Mouse (Mus musculus): ENCODE measurements around the gene Dnajb11. TPM values are rescaled to one million over a fixed set of nuclear protein-coding genes. Genes with fewer than 3 reads are reported as not detected.

Gene Dnajb11
- 21.0 and 35.3 TPM in 2 replicates for polyA plus RNA-seq (2012; rRNA removed)

- peak; percentile 92 for DNase-seq (ENCODE audit: low read depth)
These were observed at the start of gene Dnajb11, which contains the start of gene Tbccd1 for GRCm38 (mm10) chr16:22857431-22858113. TSS of gene Dnajb11 (plus strand) at chr16:22857845. TSS of gene Tbccd1 (minus strand) at chr16:22857669.

- no peak for DNase-seq (ENCODE audit: low read depth)
These were observed 46.2 kb upstream of the Dnajb11 start, which contains the start of gene Crygs for GRCm38 (mm10) chr16:22811477-22811876. TSS of gene Crygs (minus strand) at chr16:22811577.

DNA sequence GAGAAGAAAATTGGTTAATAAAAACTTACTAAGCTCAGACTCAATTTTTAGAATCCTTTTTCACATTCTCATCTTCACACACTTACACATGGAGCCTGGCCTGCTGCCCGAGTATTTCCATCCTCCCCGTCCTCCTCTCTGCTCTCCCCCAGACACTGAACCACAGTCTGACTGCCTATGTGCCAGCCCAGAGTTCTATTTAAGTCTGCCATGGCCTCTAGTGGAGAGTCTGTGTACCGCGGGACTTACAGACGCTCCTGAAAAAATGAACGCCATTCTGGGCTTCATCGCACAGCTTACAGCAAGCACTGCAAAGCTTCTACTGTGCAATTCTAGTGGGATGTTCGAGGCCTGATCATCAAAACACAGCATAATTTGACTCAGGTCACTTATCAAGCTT lies 36.9 kb upstream of the Dnajb11 start:
- no peak for DNase-seq (ENCODE audit: low read depth)

DNA sequence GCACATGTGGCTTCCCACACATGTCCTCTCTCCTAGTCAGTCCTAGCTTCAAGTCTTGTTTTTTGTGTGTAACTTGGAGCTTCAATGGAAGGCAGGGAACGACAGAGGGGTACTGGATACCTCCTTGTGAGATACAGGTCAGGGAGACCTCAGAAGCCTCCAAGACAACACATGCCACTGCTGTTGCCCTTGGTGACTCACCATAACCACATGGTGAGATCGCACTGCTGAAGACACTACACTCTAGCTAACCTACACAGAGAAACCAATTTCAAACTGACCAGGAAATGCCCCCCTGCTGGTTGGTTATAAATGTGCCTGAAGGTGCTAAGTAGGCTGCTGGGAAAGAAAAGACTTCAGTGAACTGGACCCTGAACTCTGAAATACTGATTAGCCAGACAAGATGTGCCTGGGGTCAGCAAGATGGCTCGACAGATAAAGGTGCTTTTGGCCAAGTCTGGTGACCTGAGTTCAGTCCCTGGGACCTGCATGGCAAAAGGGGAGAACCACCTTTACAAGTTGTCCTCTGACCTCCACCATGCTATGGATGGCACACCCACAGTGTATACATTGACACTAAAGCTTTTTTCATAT lies 24.6 kb upstream of the Dnajb11 start:
- no peak for DNase-seq (ENCODE audit: low read depth)

DNA sequence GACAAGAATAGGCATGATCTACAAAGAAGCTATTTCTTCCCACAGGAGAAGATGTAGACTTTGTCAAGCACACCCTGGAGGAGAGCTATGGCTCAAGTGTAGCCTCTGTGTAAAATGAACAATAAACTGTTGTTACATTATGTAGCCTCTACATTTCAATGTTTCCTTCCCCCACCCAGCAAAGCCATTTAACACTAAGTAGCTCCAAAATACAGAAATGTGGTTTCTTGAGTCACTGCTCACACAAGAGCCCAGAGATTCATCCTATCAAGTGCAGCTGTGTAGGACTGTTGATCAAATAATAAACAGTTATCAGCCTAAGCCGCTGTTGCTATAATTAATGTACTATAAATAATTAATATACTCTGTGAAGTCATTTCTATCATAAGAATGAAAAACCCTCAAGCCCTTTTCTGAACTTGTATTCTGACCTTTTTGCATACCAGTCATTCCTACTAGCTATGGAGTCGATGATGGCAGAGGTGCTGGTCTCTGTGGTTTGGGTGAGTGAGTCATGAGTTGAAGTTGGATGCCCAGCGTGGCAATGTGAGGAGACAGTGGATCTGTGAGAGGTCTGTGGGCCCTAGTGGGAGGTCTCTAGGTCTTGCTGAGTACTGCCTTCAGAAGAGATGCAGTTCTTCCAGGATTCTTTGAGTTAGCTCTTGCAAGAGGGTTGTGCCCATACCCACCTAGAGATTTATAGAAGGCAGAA lies 18.3 kb upstream of the Dnajb11 start:
- DNase-seq (ENCODE audit: low read depth) = no peak

GRCm38 (mm10) chr16:22842871-22843270 lies 14.8 kb upstream of the Dnajb11 start:
- DNase-seq (ENCODE audit: low read depth) = no peak

DNA sequence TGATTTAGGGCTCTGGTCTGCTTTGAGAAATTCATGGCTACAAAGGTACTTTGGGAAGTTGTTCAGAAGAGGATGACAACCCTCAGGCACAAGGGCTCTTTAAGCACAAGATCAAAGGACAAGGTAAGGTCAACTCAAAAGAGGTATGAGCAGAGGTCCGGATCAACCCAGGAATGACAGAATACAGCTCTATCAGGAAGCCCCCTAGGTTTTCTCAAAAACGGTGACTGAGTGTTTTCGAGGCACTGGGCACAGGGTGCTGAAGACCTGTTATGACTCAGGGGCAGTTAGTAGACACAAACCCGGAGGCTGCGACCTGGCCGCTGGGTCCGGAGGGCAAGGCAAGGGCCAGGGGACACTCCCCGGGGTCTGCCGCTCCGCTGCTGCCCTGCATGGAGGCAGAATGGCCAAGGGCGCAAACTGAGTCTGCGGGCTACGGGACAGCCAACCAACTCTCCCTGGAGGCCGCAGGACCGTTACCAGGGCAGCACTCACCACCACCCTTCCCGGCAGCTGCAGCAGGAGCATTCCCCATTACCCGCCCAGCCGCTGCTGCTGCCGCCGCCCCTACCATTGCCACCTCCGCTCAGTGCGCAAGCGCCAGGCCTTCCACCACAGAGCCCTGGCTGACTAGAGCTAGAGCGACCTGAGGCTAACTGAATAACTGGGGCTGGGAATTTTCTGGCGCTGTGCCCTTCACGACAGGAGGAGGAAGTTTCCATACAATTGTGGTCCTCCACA lies 13.4 kb upstream of the Dnajb11 start:
- no peak for DNase-seq (ENCODE audit: low read depth)

DNA sequence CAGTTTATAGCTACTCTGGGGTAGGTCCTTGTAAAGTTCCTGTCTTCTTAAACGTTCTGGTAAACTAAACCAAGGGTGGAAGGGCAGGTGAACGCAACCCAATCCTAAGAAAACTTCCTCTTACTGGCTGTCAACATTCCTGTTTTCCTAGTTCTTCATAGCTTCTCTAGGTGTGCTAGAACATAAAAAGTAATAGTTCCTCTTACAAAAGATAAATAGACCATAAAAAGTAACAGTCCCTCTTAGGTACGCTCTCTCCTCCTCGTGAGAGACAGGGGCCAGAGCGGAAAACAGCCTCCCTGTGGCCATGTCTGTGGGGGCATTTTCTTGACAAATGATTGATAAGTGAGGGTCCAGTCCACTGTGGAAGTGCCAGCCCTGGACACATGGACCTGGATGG lies 12.8 kb upstream of the Dnajb11 start:
- no peak for DNase-seq (ENCODE audit: low read depth)

- DNase-seq (ENCODE audit: low read depth) = no peak
These were observed 12.2 kb upstream of the Dnajb11 start for GRCm38 (mm10) chr16:22845481-22845880.

- DNase-seq (ENCODE audit: low read depth) = no peak
These were observed 10.0 kb upstream of the Dnajb11 start for GRCm38 (mm10) chr16:22847686-22848085.

DNA sequence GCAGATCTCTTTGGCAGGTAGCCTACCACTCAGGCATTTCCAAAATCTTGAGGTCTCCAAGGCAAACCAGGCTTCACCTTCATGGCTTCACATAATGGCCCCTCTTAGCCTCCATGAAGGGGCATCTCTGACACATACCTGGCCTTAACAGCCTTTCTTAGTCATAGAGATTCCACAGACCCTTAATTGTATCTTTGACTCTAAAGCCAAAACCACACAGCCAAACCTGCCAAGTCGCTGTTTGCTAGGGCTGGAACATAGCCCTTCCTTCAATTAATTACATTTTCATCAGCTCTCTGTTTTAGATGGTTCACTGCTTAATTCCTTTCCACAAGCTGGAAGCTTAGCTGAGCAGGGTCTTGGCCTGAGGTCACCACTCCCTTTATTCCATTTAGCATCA lies 9.3 kb upstream of the Dnajb11 start:
- no peak for DNase-seq (ENCODE audit: low read depth)

GRCm38 (mm10) chr16:22852709-22853108 lies 4.9 kb upstream of the Dnajb11 start:
- DNase-seq (ENCODE audit: low read depth) = no peak

DNA sequence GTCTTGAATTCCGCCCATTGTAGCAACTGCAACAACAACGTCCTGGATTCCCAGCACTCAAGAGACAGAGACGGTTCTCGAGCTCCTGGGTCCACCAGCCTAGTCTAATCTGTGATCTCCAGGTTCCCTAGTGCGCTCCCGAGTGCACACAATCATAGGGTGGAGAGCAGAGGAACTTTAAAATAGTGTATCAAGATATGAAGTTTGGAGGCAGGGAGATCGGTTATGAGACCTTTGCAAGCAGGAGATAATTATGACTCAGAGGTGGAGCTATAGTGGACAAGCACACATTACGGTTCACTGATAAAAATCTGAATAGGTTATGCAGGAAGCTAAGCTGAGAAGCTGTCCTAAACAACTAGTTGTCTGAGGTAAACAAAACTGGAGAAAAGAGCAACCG lies 872 bp upstream of the Dnajb11 start:
- no peak for DNase-seq (ENCODE audit: low read depth)

GRCm38 (mm10) chr16:22872397-22872796 lies 14.8 kb downstream of the Dnajb11 start:
- DNase-seq (ENCODE audit: low read depth) = no peak

DNA sequence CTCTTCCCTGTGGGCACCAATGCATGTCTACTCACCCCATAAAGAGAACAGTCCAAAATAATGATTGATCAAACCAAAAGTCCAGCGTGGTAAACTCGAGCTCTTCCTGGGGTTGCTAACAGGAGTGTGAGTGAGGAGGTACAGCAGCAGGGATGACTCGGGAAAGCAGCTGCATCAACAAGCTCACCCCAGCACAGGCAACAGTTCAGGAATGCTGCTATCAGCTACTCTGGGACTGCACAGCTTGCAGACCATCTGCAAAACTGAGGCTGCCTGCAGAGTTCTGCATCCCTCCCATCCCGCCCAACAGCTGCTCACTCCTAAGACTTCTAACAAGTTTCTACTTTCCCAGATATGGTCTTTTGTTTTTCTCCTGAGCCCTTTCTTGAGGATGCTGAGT lies 15.7 kb downstream of the Dnajb11 start:
- no peak for DNase-seq (ENCODE audit: low read depth)

DNA sequence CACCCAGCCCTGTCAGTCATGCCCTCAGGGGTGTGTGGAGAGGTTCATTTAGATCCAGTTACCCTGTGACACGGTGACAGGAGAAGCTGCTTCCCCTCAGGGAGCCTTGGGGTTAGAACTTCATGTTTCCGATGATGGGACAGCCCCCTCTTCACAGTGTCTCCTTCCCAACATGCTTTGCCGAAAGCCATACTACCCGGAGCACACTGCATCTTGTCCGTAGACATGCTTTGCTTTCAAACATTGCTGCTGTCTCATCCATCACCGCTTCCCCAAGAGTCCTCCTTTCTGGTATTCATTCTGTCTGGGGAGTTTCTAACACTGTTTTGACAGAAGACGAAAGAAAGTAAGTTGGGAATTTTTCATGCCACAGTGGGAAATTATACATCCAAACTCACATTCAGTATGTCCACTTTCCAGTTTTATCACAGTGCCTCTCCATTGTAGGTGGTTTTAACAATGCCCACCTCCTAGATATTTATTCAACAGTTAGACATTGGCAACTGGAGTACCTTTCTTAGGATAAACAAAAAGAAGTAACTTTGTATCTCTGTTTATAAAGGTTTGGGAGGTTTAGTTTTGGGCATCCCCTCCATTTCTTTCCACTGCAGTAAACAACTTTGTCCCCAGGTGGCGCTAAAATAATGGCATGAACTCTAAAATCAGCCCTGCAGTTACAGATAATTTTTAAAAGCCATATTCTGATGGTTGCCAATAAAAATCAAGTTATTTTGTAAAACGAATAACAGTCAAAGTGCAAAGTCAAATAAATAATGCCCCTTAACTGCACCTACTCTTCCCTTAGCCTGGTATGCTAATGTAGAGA lies 18.8 kb downstream of the Dnajb11 start:
- DNase-seq (ENCODE audit: low read depth) = no peak

- DNase-seq (ENCODE audit: low read depth) = no peak
These were observed 20.2 kb downstream of the Dnajb11 start for GRCm38 (mm10) chr16:22877660-22878390.

- DNase-seq (ENCODE audit: low read depth) = no peak
These were observed 21.1 kb downstream of the Dnajb11 start for GRCm38 (mm10) chr16:22878716-22879115.

DNA sequence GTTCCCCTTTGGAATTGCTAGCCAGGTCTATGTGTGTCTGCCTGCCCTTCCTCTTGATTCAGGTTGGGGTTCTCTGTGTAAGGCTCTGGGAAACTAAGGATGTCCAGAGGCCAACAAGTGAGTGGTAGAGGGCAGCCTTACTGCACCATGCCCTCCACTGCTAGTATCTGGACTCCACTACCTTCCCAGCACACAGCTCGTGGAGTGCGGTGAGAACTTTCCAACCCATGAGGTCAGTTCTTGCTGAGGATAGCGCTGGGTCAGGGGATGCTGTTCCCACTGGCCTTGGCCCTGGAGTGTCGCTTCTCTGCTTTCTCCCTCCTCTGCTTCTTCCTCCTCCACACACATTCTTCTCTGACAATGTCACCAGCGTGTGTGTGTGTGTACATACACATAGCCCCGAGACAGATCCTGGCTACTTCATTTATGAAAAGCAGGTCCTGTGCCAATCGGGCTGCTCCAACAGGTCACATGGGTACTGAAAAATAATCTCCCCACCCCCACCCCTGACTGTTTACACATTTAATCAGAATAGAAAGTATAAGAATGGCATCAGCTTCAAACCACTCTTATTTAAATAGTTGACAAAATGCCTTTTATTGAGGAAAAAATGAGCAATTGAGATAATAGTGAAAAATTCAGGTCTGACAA lies 22.4 kb downstream of the Dnajb11 start:
- DNase-seq (ENCODE audit: low read depth) = no peak

DNA sequence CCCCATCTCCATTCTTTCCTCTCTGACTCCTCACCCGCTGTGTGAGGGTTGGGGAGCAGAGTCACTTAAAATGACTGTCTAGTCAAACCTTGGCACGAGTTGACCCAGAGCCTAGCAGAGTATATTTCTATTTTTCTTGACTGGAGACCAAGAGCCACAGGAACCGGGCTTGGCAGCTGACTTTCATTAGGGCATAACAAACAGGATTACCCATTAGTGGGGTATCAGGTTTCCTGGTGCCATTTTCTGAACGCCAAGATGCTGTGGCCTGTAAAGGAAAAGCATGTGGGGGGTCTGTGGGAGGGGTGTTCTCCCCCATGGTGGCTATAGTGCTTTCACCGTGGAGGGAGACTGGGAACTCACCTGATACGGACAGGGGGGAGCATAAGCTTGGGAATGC lies 23.3 kb downstream of the Dnajb11 start:
- DNase-seq (ENCODE audit: low read depth) = no peak
